Mouse (Mus musculus): ENCODE measurements around the gene Mrps27. TPM values are rescaled to one million over a fixed set of nuclear protein-coding genes. Genes with fewer than 3 reads are reported as not detected.
A peak's percentile ranks its signal among the peaks of the same experiment; 100 is the strongest.

The Mrps27 gene
- polyA plus RNA-seq, 1 experiment, result 50.4 TPM

GRCm38 (mm10) chr13:99384555-99385203, 40.1 kb downstream of the Mrps27 start:
- Histone ChIP-seq H3K79me3 (ENCODE audit: low read depth) (peaks cover 6% of the 10 kb centered on the region), H3K27me3 (ENCODE audit: control insufficient read depth, insufficient read depth, insufficient read length) (no peaks in the 10 kb centered on the region), H3K79me2 (ENCODE audit: control insufficient read depth, insufficient read depth) (peaks cover 32% of the 10 kb centered on the region), H3K4me3 (ENCODE audit: insufficient read depth, poor library complexity, severe bottlenecking) (no peak overlapping the region), H3ac (ENCODE audit: control insufficient read depth, insufficient read length, low read depth) (peak overlapping the region; percentile 13), H3K36me3 (ENCODE audit: control insufficient read depth, insufficient read depth) (no peaks in the 10 kb centered on the region)
- TF ChIP-seq FOSL1 (IDR thresholded peaks at IDR 0.05; ENCODE audit: insufficient read depth, low read length, poor library complexity, severe bottlenecking), result peak; percentile 90
- TF ChIP-seq USF1 (IDR thresholded peaks at IDR 0.05; ENCODE audit: low read depth), result no peak
- no peak for TF ChIP-seq MYOG (IDR thresholded peaks at IDR 0.05; ENCODE audit: control insufficient read depth, extremely low read depth, insufficient read length)
- TF ChIP-seq CEBPB (IDR thresholded peaks at IDR 0.05; ENCODE audit: low read depth), result peak; percentile 7

- Histone ChIP-seq H3K36me3 (ENCODE audit: control insufficient read depth, insufficient read depth) (no peaks in the 10 kb centered on the region), H3K4me3 (ENCODE audit: insufficient read depth, poor library complexity, severe bottlenecking) (no peak overlapping the region), H3ac (ENCODE audit: control insufficient read depth, insufficient read length, low read depth) (no peak overlapping the region), H3K27me3 (ENCODE audit: control insufficient read depth, insufficient read depth, insufficient read length) (no peaks in the 10 kb centered on the region), H3K79me2 (ENCODE audit: control insufficient read depth, insufficient read depth) (peaks cover 32% of the 10 kb centered on the region), H3K79me3 (ENCODE audit: low read depth) (peaks cover 6% of the 10 kb centered on the region)
- TF ChIP-seq CEBPB (IDR thresholded peaks at IDR 0.05; ENCODE audit: low read depth) (no peak), MYOG (IDR thresholded peaks at IDR 0.05; ENCODE audit: control insufficient read depth, extremely low read depth, insufficient read length) (no peak), MAX (IDR thresholded peaks at IDR 0.05) (no peak), CTCF (IDR thresholded peaks at IDR 0.05; ENCODE audit: control insufficient read depth, insufficient read depth, insufficient read length) (no peak), MYOD1 (IDR thresholded peaks at IDR 0.05; ENCODE audit: control insufficient read depth, insufficient read length, low read depth) (no peak), USF1 (IDR thresholded peaks at IDR 0.05; ENCODE audit: low read depth) (no peak), FOSL1 (IDR thresholded peaks at IDR 0.05; ENCODE audit: insufficient read depth, low read length, poor library complexity, severe bottlenecking) (no peak)
These were observed 41.3 kb downstream of the Mrps27 start for GRCm38 (mm10) chr13:99385911-99386310.

- TF ChIP-seq USF1 (IDR thresholded peaks at IDR 0.05; ENCODE audit: low read depth) (no peak), FOSL1 (IDR thresholded peaks at IDR 0.05; ENCODE audit: insufficient read depth, low read length, poor library complexity, severe bottlenecking) (no peak), MYOD1 (IDR thresholded peaks at IDR 0.05; ENCODE audit: control insufficient read depth, insufficient read length, low read depth) (no peak), CTCF (IDR thresholded peaks at IDR 0.05; ENCODE audit: control insufficient read depth, insufficient read depth, insufficient read length) (no peak), CEBPB (IDR thresholded peaks at IDR 0.05; ENCODE audit: low read depth) (no peak), MYOG (IDR thresholded peaks at IDR 0.05; ENCODE audit: control insufficient read depth, extremely low read depth, insufficient read length) (no peak), MAX (IDR thresholded peaks at IDR 0.05) (no peak)
- peaks cover 6% of the 10 kb centered on the region for H3K79me3 ChIP-seq (ENCODE audit: low read depth)
- no peak overlapping the region for H3K4me3 ChIP-seq (ENCODE audit: insufficient read depth, poor library complexity, severe bottlenecking)
- H3K79me2 ChIP-seq (ENCODE audit: control insufficient read depth, insufficient read depth), result peaks cover 29% of the 10 kb centered on the region
- H3K36me3 ChIP-seq (ENCODE audit: control insufficient read depth, insufficient read depth), result no peaks in the 10 kb centered on the region
- H3ac ChIP-seq (ENCODE audit: control insufficient read depth, insufficient read length, low read depth), result no peak overlapping the region
- no peaks in the 10 kb centered on the region for H3K27me3 ChIP-seq (ENCODE audit: control insufficient read depth, insufficient read depth, insufficient read length)
These were observed 41.8 kb downstream of the Mrps27 start for GRCm38 (mm10) chr13:99386341-99386740.

DNA sequence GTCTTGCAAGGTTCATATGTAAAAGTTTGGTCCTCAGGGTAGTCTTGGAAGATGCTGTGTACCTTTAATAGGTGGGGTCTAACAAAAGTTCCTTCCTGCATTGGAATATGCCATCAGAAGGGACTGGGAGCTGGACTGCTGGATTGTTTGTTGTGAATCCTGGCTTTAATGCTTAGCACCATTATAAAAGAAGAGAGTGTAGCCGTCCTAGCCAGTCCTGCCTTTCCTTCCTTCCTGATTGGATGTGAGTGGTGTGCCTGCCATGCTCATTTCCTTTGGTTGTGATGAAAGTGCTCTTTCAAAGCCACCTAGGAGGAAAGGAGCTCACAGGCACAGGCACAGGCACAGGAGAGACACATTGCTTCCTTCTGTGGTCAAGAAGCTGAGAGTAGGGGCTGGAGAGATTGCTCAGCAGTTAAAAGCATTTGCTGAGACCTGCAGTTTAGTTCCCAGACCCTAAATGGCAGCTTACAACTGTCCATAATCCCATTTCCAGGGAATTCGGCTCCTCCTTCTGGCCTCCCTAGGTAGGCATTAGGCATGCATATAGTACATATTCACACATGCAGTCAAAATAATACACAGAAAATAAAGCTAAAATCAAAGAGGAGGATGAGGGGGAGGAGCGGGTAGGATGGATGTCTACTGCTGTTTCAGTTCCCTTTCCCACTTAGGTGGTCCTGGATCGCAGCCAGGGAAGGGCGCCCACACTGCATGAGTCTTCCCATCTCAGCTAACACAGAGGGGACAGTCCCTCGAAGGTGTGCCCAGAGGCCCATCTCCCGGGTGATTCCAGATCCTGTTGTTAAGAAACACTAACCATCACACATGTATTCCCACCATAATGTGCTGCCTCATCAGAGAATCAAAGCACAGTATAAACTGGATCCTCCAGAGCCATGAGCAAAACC, 43.6 kb downstream of the Mrps27 start:
- H3K36me3 ChIP-seq (ENCODE audit: control insufficient read depth, insufficient read depth), result peaks cover 5% of the 10 kb centered on the region
- no peaks in the 10 kb centered on the region for H3K27me3 ChIP-seq (ENCODE audit: control insufficient read depth, insufficient read depth, insufficient read length)
- no peak for TF ChIP-seq USF1 (IDR thresholded peaks at IDR 0.05; ENCODE audit: low read depth)
- TF ChIP-seq CEBPB (IDR thresholded peaks at IDR 0.05; ENCODE audit: low read depth), result no peak
- no peak for TF ChIP-seq MYOD1 (IDR thresholded peaks at IDR 0.05; ENCODE audit: control insufficient read depth, insufficient read length, low read depth)
- no peak for TF ChIP-seq MYOG (IDR thresholded peaks at IDR 0.05; ENCODE audit: control insufficient read depth, extremely low read depth, insufficient read length)
- TF ChIP-seq FOSL1 (IDR thresholded peaks at IDR 0.05; ENCODE audit: insufficient read depth, low read length, poor library complexity, severe bottlenecking), result no peak
- TF ChIP-seq CTCF (IDR thresholded peaks at IDR 0.05; ENCODE audit: control insufficient read depth, insufficient read depth, insufficient read length), result no peak
- TF ChIP-seq MAX (IDR thresholded peaks at IDR 0.05), result no peak
- peaks cover 5% of the 10 kb centered on the region for H3K79me3 ChIP-seq (ENCODE audit: low read depth)
- H3K79me2 ChIP-seq (ENCODE audit: control insufficient read depth, insufficient read depth), result peaks cover 29% of the 10 kb centered on the region
- H3K4me3 ChIP-seq (ENCODE audit: insufficient read depth, poor library complexity, severe bottlenecking), result no peak overlapping the region
- H3ac ChIP-seq (ENCODE audit: control insufficient read depth, insufficient read length, low read depth), result no peak overlapping the region

DNA sequence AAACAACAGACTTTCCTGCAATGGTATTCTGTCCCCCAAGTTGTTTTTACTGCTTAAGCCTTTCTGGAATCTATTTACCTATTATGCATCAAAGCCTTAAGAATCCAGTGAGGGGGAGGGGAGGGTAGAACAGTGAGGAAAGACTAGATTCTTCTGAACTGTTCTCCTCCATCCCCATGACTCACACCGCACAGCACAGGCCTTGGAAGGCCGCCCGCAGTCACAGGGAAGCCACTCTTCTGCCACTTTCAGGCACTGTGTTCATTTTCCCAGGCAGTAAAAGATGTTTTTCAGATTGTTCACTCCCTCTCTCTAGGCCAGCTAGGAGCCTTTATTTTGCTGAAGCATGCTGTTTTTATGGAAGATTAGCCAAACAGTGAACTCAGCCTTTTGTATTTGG, 46.8 kb downstream of the Mrps27 start:
- Histone ChIP-seq H3K79me2 (ENCODE audit: control insufficient read depth, insufficient read depth) (peaks cover 25% of the 10 kb centered on the region), H3K79me3 (ENCODE audit: low read depth) (peaks cover 3% of the 10 kb centered on the region), H3K4me3 (ENCODE audit: insufficient read depth, poor library complexity, severe bottlenecking) (no peak overlapping the region), H3K36me3 (ENCODE audit: control insufficient read depth, insufficient read depth) (peaks cover 9% of the 10 kb centered on the region), H3K27me3 (ENCODE audit: control insufficient read depth, insufficient read depth, insufficient read length) (no peaks in the 10 kb centered on the region), H3ac (ENCODE audit: control insufficient read depth, insufficient read length, low read depth) (peak overlapping the region; percentile 22)
- TF ChIP-seq FOSL1 (IDR thresholded peaks at IDR 0.05; ENCODE audit: insufficient read depth, low read length, poor library complexity, severe bottlenecking) (peak; percentile 52), MAX (IDR thresholded peaks at IDR 0.05) (no peak)

Data from C2C12 (cell line).